Mouse (Mus musculus) 3134 (cell line): Measurements from ENCODE around the gene Gimap4.
A peak's percentile ranks its signal among the peaks of the same experiment; 100 is the strongest.
"Not testable (repeated sequence)": the region's sequence is repeated elsewhere in the genome, so short reads cannot be mapped to it uniquely, and the experiment has no call there.

ENCODE experiments used
- DNase-seq: peaks from one replicate; pipeline ENCODE4 v3.0.0-alpha.2; 2011; ENCODE audit warnings: low spot score; ENCODE audit not compliant: insufficient read length; ENCODE audit errors: extremely low read depth

Gene Gimap4

DNA sequence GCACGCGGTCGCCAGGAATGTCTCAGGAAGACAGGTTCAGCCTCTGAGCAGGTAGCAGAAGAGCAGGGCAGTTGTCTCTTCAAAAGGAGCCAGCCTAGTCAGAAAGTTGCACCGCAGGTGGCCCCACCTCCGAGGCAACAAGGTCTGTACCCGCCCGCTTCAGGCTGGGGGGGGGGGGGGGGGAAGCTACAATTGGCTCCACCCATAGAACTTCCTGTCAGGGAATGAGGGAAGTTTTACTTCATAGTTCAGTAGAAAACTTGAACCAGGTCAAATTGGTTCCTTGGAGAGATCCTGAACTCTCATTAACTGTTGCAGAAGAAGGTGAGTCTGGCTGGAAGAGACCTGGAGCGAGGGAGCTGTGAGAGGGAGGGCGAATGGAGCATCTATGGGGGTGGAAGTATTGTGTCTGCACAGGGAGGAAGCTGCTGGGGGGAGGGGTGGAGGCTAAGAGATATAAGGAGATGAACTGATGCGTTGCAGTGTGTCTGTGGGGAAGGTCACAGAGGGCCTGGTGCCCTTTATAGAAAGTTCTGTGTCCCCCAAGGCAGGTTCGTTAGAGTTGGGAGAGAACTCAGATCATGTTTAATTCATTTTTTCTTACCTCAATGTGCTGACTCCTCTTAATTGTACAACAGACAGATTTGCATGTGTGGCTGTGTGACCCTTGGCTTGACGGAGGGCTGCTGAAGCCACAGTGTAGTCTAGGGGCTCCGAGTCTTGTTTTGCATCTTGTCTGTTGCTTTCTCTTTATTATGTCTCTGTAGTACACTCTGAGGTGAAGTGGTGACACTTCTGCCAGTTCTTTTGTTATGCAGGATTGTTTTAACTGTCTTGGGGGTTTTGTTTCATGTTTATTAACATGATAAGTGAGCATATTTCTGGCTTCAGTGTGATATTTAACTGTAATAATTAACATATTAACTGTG lies 8.2 kb upstream of the Gimap4 start, which contains the start of gene Gimap9:
Gimap9 (plus strand) TSS at position 199 of the 929 bp plus-strand sequence.
- DNase-seq, result peak; percentile 69

- no peak for DNase-seq
Observed at GRCm38 (mm10) chr6:48676860-48677415, 7.4 kb upstream of the Gimap4 start.

- DNase-seq, result no peak
Observed at GRCm38 (mm10) chr6:48677492-48678345, 6.6 kb upstream of the Gimap4 start.

DNA sequence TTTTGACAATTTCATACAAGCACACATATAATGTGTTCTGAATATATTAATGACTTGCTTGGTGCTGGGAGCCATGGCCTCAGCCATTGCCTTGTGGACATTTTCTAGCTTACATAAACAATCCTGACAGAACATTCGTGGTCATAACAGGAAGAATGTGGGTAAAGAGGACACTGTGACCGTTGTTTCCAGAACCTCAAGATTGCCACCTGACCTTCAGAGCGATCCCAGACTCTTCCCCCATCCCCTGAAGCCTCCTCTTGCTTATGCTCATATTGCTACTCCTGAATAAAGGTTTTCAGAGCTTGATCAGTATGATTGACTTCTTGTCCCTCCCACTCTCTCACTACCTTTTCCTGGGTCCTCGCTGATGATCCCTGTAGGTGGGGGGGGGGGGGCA lies 6.0 kb upstream of the Gimap4 start:
- no peak for DNase-seq

GRCm38 (mm10) chr6:48679701-48680100 lies 4.6 kb upstream of the Gimap4 start:
- no peak for DNase-seq

- no peak for DNase-seq
Observed at GRCm38 (mm10) chr6:48680421-48680820, 3.9 kb upstream of the Gimap4 start.

DNA sequence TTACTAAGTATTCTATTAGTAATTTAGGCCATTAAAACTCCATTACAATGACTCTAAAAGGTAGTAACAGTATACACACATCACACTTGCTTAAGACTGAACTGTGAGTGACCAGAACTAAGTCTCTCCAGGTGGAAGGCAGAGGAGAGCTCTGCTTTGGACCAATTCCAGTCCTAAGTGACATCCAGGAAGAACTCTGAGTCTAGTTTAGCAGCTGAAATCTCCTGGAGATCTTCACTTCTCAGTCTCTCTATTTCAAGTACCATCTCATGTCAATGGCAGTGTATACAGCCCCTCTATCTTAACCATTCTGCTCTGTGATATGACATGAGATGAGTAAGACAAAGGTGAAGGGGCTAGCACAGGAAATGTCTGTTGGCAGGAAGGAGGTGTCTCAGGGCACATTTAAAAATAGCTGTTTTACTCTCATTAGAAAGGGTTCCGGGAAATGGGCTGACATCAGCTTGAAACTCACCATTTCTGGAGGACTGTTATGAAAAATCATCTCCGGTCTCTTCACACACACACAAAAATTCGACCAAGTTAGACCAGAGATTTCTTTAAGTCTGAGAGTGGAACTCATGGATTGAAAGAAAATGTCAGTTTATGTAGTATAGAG lies 2.8 kb upstream of the Gimap4 start:
- no peak for DNase-seq

DNA sequence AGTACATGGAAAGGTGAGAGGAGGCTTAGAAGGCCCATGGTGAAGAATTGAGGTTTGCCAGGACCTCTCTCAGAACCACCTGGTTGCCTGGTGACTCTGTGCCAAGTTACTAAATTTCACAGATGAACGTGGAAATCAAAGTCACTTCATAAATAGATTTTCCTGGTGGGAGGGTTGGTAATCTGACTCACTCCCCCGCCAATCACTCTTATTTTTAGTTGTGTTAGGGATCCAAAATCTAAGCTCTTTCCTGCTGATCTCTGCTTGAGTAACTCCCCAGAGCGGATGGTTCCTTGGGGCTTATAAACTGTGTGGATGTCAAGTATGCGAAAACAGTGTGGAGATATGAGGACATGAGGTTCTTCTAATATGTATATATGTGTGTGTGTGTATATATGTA lies 2.1 kb upstream of the Gimap4 start:
- DNase-seq, result no peak

DNA sequence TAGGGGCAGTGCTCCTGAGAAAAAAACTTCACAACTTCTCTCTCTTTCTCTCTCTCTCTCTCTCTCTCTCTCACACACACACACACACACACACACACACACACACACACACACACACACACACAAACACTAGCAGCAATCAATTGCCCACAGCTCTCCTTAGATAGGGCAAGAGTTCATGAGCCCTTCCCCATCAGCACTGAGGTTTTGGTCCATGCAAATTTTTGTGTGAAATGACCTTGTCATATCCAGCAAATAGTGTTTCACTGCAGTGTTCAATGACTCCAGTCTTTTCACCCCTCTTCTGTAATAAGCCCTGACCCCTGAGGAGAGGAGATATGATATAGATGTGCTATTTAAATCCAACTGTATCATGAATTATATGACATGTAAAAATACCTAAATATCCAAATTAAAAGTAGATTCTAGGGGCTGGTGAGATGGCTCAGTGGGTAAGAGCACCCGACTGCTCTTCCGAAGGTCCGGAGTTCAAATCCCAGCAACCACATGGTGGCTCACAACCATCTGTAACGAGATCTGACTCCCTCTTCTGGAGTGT lies 1.0 kb upstream of the Gimap4 start:
- not testable (repeated sequence) for DNase-seq

DNA sequence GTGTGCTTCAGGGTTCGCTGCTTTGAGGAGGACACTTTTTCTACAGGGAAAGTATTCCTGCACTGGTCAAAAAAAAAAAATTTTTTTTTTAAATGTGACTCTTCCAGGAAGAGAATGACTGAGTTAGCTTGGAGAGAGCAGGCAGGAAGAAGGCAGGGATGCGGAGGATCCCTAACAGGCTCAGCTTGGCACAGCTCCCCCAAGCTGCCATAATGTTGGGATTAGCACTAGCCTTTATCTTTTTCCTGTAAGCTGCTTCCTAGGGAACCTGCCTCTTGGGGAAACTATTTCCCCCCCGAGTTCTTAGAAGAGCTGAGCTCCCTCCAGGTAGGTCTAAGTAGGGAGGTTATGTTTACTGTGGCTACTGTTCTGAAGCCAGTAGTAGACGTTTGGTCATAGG lies 457 bp downstream of the Gimap4 start:
- DNase-seq, result no peak

DNA sequence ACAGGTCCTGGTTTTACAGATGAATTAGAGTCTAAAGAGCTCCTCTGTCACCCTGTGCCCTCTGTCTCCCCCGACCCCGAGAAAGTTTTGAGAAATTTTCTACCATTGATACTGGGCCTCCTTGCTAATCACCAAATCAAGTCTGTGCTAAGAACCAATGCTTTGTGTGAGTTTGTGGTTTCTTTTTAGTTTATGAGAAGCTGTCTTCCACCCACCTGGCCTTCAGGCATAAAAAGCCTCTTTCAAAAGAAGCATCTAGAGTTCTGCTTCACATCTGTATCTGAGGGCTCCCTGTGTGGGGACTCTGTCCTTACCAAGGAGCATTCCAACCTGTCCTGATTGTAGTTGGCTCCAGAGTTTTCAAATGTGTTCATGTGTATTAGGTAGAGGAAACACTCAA lies 902 bp downstream of the Gimap4 start:
- no peak for DNase-seq

DNA sequence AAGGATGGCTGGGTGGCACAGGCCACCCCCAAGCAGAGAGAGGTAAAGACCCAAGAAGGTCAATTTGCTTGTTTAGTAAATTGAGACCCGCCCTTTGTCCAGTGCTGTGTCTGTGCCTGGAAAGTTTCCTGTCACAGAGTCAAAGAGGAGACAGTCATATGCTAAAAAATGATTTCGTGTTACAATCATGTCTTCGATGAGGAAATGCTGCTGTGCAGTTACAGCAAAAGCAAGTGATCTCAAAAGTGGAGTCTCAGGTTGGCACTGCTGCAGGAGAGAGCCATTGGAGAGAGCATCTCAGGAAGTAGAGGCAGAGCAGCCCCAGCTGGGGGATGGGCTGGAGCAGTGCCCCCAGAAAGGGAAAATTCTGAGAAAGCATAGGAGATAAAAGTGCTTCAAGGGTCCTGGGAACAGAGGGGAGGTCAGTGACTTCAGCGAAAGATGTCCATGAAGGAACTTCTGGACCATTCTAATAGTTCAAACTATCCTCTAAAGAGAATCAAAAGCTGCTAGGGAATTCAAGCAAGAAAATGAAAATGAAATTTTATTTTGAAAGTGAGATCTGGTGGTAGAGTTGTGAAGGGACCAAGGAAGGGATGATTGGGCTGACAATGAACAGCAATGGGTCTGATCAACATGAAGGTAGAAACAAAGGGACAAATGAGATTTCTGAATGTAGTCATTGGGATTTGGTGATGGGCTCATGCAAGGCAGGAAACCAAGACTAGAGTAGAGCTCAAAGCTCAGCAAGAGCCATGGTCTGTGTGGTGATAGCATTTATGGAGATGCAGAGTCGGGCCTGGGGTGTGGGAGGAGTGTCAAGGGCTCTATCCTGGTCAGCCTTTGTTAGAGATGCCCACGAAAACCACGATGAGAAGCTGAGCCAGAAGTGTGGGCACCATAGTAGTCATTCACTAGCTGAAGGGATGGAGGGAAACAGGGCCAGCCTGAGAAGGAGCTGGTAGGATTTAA lies 1.6 kb downstream of the Gimap4 start:
- no peak for DNase-seq

DNA sequence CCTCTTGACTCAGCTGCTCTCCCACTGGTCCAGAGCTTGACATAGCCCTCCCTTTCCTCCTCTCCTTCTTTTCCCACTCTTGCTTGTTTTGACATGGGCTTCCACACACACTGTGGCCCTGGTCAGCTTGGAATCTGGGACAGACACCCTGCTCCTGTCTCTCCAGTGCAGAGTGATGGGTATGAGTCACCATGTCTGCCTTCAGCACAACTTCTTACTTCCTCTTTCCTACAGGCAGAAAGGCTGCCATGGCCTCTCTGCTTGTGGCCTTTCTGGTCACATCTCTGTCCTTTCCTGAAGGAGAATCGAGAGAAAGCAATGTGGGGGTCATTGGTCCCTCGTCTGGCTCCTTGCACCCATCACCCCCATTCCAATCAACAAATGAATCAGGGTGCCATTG lies 2.7 kb downstream of the Gimap4 start:
- DNase-seq, result no peak

- DNase-seq, result no peak
Observed at GRCm38 (mm10) chr6:48689320-48689719, 5.0 kb downstream of the Gimap4 start.

DNA sequence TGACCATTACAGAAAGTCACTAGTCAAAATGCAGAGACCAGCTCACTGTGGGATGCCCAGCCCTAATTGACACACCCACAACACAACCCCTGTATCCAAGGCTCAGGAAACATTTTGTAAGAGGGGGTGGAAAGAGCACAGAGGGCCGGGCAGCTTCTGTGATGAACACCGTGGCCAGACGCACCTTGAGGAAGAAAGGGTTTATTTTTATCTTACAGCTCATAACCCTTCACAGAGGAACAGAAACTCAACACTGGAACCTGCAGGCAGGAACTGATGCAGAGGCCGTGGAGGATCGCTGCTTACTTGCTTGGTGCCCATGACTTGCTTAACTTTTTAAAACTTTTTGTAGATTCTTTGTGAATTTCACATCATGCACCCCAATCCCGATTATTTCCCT lies 8.6 kb downstream of the Gimap4 start:
- DNase-seq, result no peak

DNA sequence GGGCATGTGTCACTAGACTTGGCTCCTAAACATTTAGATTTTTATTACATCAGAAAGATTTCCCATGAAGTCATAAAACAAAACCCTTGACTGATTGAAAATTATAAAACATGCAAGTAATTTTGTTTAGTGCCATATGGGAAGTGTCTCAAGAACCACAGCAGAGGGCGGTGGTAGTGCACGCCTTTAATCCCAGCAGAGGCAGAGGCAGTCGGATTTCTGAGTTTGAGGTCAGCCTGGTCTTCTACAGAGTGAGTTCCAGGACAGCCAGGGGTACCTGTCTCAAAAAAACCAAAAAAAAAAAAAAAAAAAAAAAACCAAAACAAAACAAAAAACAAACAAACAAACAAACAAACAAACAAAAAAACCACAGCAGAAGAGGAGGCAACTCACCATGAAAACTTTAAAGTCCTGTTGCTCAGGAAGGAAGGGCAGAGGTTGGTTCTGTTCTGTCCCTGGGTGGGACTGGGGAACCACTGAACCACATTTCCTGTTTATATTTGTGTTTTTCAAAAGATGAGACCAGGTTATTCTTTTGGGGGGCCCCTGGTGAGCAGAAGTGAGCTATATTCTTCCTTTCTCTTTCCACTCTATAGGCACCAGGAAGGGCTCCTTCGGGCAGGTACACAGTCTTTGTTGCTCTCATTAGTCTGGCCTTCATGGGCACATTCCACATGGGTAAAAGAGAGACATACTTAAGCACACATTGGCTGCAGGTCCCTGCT lies 12.6 kb downstream of the Gimap4 start:
- no peak for DNase-seq

- DNase-seq, result no peak
Observed at GRCm38 (mm10) chr6:48697555-48697930, 13.2 kb downstream of the Gimap4 start.

- no peak for DNase-seq
Observed at GRCm38 (mm10) chr6:48698066-48698856, 13.9 kb downstream of the Gimap4 start.
